Mouse (Mus musculus): Measurements from ENCODE around the gene Dnmbp. TPM values are rescaled to one million over a fixed set of nuclear protein-coding genes. Genes with fewer than 3 reads are reported as not detected.
A peak's percentile ranks its signal among the peaks of the same experiment; 100 is the strongest.

The Dnmbp gene
- polyA plus RNA-seq, 1 experiment from 2014 or later, result 8.0 TPM

GRCm38 (mm10) chr19:43886371-43887099, 53.5 kb downstream of the Dnmbp start:
- ATAC-seq (ENCODE audit: low FRiP score), result no peak
- no peak overlapping the region for H3K27ac ChIP-seq (replicated peaks)
- H3K4me3 ChIP-seq (replicated peaks), result no peak overlapping the region
- no peak overlapping the region for H3K4me2 ChIP-seq
- no peaks in the 10 kb centered on the region for H3K27me3 ChIP-seq (replicated peaks)
- H3K9me3 ChIP-seq (replicated peaks), result no peaks in the 10 kb centered on the region
- WGBS, result 83% methylated on average over 12 of the region's 12 CpGs
- no peak overlapping the region for H3K9ac ChIP-seq (replicated peaks)
- H3K4me1 ChIP-seq, result peaks cover 13% of the 10 kb centered on the region
- H3K36me3 ChIP-seq, result no peaks in the 10 kb centered on the region

DNA sequence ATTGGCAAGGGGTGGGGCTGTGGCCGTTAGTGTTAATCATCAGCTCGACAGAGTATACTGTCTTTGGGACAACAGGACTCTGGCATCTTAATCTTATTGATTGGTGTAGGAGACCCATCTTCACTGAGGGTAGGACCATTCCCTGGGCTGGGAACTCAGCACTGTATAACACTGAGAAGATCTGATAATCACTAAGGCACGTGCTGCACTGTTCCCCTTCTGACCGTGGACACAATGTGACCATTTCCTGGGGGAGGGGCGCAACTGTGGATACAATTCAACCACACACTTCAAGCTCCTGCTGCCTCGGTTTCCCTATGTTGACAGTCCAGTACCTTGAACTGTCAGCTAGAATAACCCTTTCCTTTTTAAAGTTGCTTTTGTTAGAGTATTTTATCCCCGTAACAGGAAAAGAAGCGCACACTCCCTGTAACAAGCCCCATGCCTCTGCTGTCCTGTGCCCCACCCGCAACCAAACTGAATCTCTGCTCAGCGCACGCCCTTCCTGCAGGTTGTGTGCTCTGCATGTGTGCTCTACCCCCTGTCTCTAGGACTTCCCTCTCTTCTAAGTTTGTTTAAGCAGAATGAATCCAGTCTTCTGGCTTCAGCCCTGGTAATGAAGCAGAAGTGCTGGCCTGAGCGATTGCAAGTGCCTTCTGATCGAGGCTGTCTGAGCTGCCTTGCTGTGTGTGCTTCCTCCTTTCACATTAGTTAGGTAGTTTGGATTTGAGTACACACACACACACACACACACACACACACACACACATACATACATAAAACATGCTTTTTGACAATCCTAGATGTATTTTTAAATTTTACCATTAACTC, 55.1 kb downstream of the Dnmbp start:
- Histone ChIP-seq H3K4me3 (replicated peaks) (no peak overlapping the region), H3K4me1 (peaks cover 18% of the 10 kb centered on the region), H3K36me3 (no peaks in the 10 kb centered on the region), H3K27me3 (replicated peaks) (no peaks in the 10 kb centered on the region), H3K4me2 (no peak overlapping the region), H3K9me3 (replicated peaks) (no peaks in the 10 kb centered on the region), H3K9ac (replicated peaks) (no peak overlapping the region), H3K27ac (replicated peaks) (no peak overlapping the region)
- WGBS, result 64% methylated on average over 13 of the region's 13 CpGs
- no peak for ATAC-seq (ENCODE audit: low FRiP score)

GRCm38 (mm10) chr19:43882895-43883573, 57.0 kb downstream of the Dnmbp start:
- peak; percentile 60; the same call in 1 of the 2 replicates for ATAC-seq (ENCODE audit: low FRiP score)
- Histone ChIP-seq H3K27ac (replicated peaks) (peak overlapping the region; percentile 38), H3K27me3 (replicated peaks) (no peaks in the 10 kb centered on the region), H3K9ac (replicated peaks) (0 out of 2 replicates have a peak overlapping the region, but pooled peaks have one; percentile 5), H3K9me3 (replicated peaks) (no peaks in the 10 kb centered on the region), H3K4me1 (peaks cover 34% of the 10 kb centered on the region), H3K4me2 (peak overlapping the region; percentile 48), H3K36me3 (no peaks in the 10 kb centered on the region), H3K4me3 (replicated peaks) (no peak overlapping the region; the same call in 1 of the 2 replicates)
- WGBS, result 9% methylated on average over 18 of the region's 18 CpGs

- ATAC-seq (ENCODE audit: low FRiP score), result no peak
Measured at GRCm38 (mm10) chr19:43881615-43882014, 58.4 kb downstream of the Dnmbp start.

GRCm38 (mm10) chr19:43880420-43880819, 59.6 kb downstream of the Dnmbp start:
- no peak overlapping the region; the same call in 1 of the 2 replicates for H3K4me2 ChIP-seq
- ATAC-seq (ENCODE audit: low FRiP score), result no peak
- WGBS, result 24% methylated on average over 3 of the region's 3 CpGs
- no peaks in the 10 kb centered on the region for H3K9me3 ChIP-seq (replicated peaks)
- no peak overlapping the region for H3K9ac ChIP-seq (replicated peaks)
- H3K36me3 ChIP-seq, result no peaks in the 10 kb centered on the region
- no peak overlapping the region for H3K4me3 ChIP-seq (replicated peaks)
- H3K4me1 ChIP-seq, result peaks cover 51% of the 10 kb centered on the region
- H3K27me3 ChIP-seq (replicated peaks), result no peaks in the 10 kb centered on the region
- no peak overlapping the region for H3K27ac ChIP-seq (replicated peaks)

More at GRCm38 (mm10) chr19:43881615-43882014, 58.4 kb downstream of the Dnmbp start:
- Histone ChIP-seq H3K27me3 (replicated peaks) (no peaks in the 10 kb centered on the region), H3K4me3 (replicated peaks) (no peak overlapping the region), H3K4me2 (no peak overlapping the region), H3K9me3 (replicated peaks) (no peaks in the 10 kb centered on the region), H3K27ac (replicated peaks) (no peak overlapping the region), H3K4me1 (peaks cover 45% of the 10 kb centered on the region), H3K9ac (replicated peaks) (no peak overlapping the region), H3K36me3 (no peaks in the 10 kb centered on the region)
- WGBS, result 90% methylated on average over 7 of the region's 7 CpGs

DNA sequence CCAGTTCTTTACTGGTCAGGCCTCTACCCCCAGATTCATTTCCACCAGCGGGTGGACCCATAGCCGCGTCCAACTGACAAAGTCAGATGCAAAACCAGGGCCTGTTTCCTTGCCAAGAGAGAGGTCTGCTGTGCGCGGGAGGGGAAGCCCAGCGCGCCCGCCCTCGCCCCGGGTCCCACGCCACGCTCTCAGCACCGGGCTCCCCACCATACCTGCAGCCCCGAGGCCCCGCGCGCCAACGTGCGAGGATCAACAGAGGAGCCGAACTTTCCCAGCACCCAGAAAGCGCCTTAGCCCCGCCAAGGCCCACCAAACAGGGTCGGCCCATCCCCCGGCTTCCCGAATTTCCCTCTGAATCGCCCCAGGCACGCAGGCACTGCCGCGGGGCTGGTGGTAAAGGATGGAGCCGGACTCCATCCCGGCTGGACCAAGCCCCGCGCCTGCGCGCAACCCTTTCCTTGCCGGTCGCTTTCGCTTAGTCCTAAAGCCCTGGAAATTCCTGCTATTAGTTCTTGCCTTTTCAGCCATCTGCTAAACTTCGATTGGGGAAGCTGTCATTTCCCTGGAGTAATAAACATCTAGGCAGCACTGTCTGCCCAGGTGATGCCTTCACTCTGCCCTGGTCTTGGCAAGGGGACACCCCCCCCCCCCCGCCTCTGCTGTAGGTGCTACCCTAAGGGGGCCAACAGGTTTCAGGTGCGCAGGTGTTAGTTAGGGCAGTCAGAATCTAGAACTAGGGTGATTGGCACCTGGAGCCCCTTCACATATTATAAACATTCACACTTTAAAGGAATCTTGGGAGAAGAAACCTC, 60.4 kb downstream of the Dnmbp start:
- WGBS, result 2% methylated on average over 41 of the region's 41 CpGs
- H3K27ac ChIP-seq (replicated peaks), result peak overlapping the region; percentile 87
- peak overlapping the region; percentile 56 for H3K4me3 ChIP-seq (replicated peaks)
- peak overlapping the region; percentile 64 for H3K4me2 ChIP-seq
- H3K27me3 ChIP-seq (replicated peaks), result no peaks in the 10 kb centered on the region
- peaks cover 51% of the 10 kb centered on the region for H3K4me1 ChIP-seq
- peak; percentile 87 for ATAC-seq (ENCODE audit: low FRiP score)
- H3K36me3 ChIP-seq, result peaks cover under 1% of the 10 kb centered on the region; the same call in 1 of the 2 replicates
- peak overlapping the region; percentile 54 for H3K9ac ChIP-seq (replicated peaks)
- no peaks in the 10 kb centered on the region for H3K9me3 ChIP-seq (replicated peaks)

GRCm38 (mm10) chr19:43878111-43879092, 61.6 kb downstream of the Dnmbp start:
- Histone ChIP-seq H3K36me3 (peaks cover 3% of the 10 kb centered on the region; the same call in 1 of the 2 replicates), H3K4me1 (peaks cover 50% of the 10 kb centered on the region), H3K27me3 (replicated peaks) (no peaks in the 10 kb centered on the region), H3K9ac (replicated peaks) (peak overlapping the region; percentile 54; the same call in 1 of the 2 replicates), H3K4me3 (replicated peaks) (peak overlapping the region; percentile 56), H3K9me3 (replicated peaks) (no peaks in the 10 kb centered on the region), H3K27ac (replicated peaks) (peak overlapping the region; percentile 87), H3K4me2 (peak overlapping the region; percentile 64)
- 6% methylated on average over 17 of the region's 17 CpGs for WGBS
- ATAC-seq (ENCODE audit: low FRiP score), result no peak

DNA sequence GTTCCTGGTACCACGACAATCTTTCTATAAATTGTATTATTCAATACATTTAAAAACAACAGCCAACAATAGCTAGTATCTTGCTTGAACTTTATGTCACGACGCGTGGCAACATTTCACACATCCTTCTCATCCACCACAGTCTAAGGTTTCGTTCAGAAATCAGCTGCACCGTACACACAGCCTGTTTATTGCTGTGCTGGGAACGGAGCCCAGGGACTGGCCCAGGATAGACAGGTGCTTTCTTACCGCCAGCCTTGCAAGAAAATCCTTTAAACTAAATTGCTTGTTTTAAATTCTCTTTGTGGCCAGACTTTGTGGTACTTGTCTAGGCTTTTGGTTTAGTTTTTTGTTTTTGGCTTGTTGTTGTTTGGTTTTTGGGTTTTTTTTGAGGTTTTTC, 62.6 kb downstream of the Dnmbp start:
- peaks cover 9% of the 10 kb centered on the region for H3K36me3 ChIP-seq
- no peak overlapping the region for H3K27ac ChIP-seq (replicated peaks)
- no peak overlapping the region for H3K9ac ChIP-seq (replicated peaks)
- H3K4me2 ChIP-seq, result no peak overlapping the region
- no peaks in the 10 kb centered on the region for H3K9me3 ChIP-seq (replicated peaks)
- no peaks in the 10 kb centered on the region for H3K27me3 ChIP-seq (replicated peaks)
- H3K4me3 ChIP-seq (replicated peaks), result no peak overlapping the region
- ATAC-seq (ENCODE audit: low FRiP score), result no peak
- 73% methylated on average over 8 of the region's 8 CpGs for WGBS
- H3K4me1 ChIP-seq, result peaks cover 39% of the 10 kb centered on the region

GRCm38 (mm10) chr19:43875996-43876395, 64.0 kb downstream of the Dnmbp start:
- Histone ChIP-seq H3K4me1 (peaks cover 39% of the 10 kb centered on the region), H3K4me3 (replicated peaks) (no peak overlapping the region), H3K9me3 (replicated peaks) (no peaks in the 10 kb centered on the region), H3K27me3 (replicated peaks) (no peaks in the 10 kb centered on the region), H3K9ac (replicated peaks) (no peak overlapping the region), H3K4me2 (no peak overlapping the region), H3K36me3 (peaks cover 22% of the 10 kb centered on the region), H3K27ac (replicated peaks) (no peak overlapping the region)
- ATAC-seq (ENCODE audit: low FRiP score), result no peak
- WGBS, result 43% methylated on average over 2 of the region's 2 CpGs

DNA sequence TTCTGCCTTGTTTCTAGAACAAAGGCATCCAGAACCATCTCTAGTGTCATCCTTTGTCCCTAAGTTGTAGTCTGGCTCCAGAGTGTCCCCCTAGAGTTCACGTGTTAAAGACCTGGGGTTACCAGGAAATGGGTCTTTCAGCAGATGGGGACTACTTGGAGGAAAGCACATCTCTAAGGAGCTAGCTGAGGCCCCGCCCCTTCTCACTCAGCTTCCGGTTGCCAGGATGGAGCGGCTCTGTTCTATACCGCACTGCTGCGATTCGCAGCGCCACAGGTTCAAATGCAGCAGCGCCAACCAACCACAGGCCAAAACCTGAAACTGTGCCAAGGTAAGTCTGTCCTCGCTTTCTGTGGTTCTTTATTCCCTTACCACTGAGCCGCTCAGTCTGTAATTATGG, 65.6 kb downstream of the Dnmbp start:
- H3K4me1 ChIP-seq, result peaks cover 30% of the 10 kb centered on the region
- no peaks in the 10 kb centered on the region for H3K9me3 ChIP-seq (replicated peaks)
- WGBS, result 96% methylated on average over 11 of the region's 11 CpGs
- H3K27ac ChIP-seq (replicated peaks), result no peak overlapping the region
- no peak overlapping the region for H3K4me3 ChIP-seq (replicated peaks)
- no peak overlapping the region for H3K9ac ChIP-seq (replicated peaks)
- peaks cover 33% of the 10 kb centered on the region for H3K36me3 ChIP-seq
- ATAC-seq (ENCODE audit: low FRiP score), result no peak
- no peaks in the 10 kb centered on the region for H3K27me3 ChIP-seq (replicated peaks)
- H3K4me2 ChIP-seq, result no peak overlapping the region

All from neural tube, embryonic 15.5 days (tissue).